Mouse (Mus musculus): ENCODE results near the gene Sik1. TPM values are rescaled to one million over a fixed set of nuclear protein-coding genes. Genes with fewer than 3 reads are reported as not detected.

The Sik1 gene
- polyA plus RNA-seq, 1 experiment from 2014 or later: 33.6 TPM

GRCm38 (mm10) chr17:31795893-31796292 is 59.7 kb downstream of the Sik1 start:
- Histone ChIP-seq H3K4me2 (replicated peaks) (no peak overlapping the region), H3K9ac (no peak overlapping the region), H3K4me1 (peaks cover 10% of the 10 kb centered on the region), H3K27ac (replicated peaks) (no peak overlapping the region), H3K4me3 (replicated peaks) (no peak overlapping the region), H3K9me3 (replicated peaks) (no peaks in the 10 kb centered on the region), H3K27me3 (no peaks in the 10 kb centered on the region), H3K36me3 (no peaks in the 10 kb centered on the region)
- ATAC-seq (ENCODE audit: insufficient number of reproducible peaks, low FRiP score, low TSS enrichment, low read depth): no peak
- 83% methylated on average over 4 of the region's 4 CpGs for whole genome bisulfite sequencing

Other genes with a start within 250 kb of the Sik1 start
- 5.4 and 5.8 TPM in 2 replicates for gene Cbs, start 218.6 kb downstream of the Sik1 start, polyA plus RNA-seq (2015; fragmentation: Nextera tagmentation; extraction: Ambion mirVana)
- gene U2af1, start 196.9 kb downstream of the Sik1 start, polyA plus RNA-seq (2015; fragmentation: Nextera tagmentation; extraction: Ambion mirVana): 255 and 272 TPM in 2 replicates
- 9.2 and 14.2 TPM in 2 replicates for gene Cryaa, start 178.0 kb downstream of the Sik1 start, polyA plus RNA-seq (2015; fragmentation: Nextera tagmentation; extraction: Ambion mirVana)
- gene Rrp1b, start 180.3 kb upstream of the Sik1 start, polyA plus RNA-seq (2015; fragmentation: Nextera tagmentation; extraction: Ambion mirVana): 56.1 and 57.9 TPM in 2 replicates
- gene Hsf2bp, start 180.5 kb upstream of the Sik1 start, polyA plus RNA-seq (2015; fragmentation: Nextera tagmentation; extraction: Ambion mirVana): 1.1 and 1.5 TPM in 2 replicates